ENCODE assay signal across 8 mouse cellular contexts in the genomic region with DNA sequence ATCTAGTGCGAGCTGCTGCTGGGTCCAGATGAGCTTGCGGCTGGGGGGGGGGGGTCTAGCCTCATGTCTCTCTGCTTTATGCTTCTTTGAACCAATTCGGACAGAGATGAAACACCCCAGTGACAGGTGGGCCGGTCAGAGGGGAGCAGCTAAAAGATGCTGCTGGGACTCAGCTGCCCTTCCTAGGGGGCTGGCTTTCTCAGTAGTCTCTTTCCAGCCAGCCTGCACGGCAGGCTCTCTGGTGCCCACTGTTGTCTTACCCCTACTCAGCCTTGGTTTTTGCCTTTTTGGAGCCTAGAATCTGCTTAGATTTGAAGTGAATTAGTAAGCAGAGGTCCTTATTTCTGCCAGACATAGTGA.
A peak's percentile ranks its signal among the peaks of the same experiment; 100 is the strongest.
DNase-seq lines count a peak whose midpoint lies in the region; ATAC-seq and TF ChIP-seq lines count a peak whose summit lies in the region.
"Had no signal": no experiment of that assay in that cellular context is flagged by ENCODE, and none has a peak within 500 bp of the region (broad histone marks: within the 10 kb centered on the region; RNA-seq: fewer than 3 reads in every experiment).

No protein-coding gene starts in this region.

- peaks cover 4% of the 10 kb centered on the region; the same call in 1 of the 2 replicates for H3K4me1 ChIP-seq in liver, adult 2 months (ENCODE audit: control insufficient read depth, insufficient read depth, low read length)
- H3K4me1 ChIP-seq in liver, embryonic 11.5 days (replicated peaks; ENCODE audit: control insufficient read depth, insufficient read depth, low read length) = peaks cover 24% of the 10 kb centered on the region
- peaks cover 24% of the 10 kb centered on the region for H3K4me1 ChIP-seq in forebrain, embryonic 12.5 days
- peaks cover 22% of the 10 kb centered on the region for H3K4me1 ChIP-seq in hindbrain, embryonic 14.5 days (replicated peaks; ENCODE audit: control insufficient read depth, insufficient read depth, low read length)
- H3K4me1 ChIP-seq in midbrain, postnatal 0 days (ENCODE audit: insufficient read depth, low read length) = peaks cover 13% of the 10 kb centered on the region

- H3K4me3 ChIP-seq in liver, adult 2 months (ENCODE audit: insufficient read depth, low read depth, low read length) = no peak overlapping the region
- H3K4me3 ChIP-seq in liver, embryonic 11.5 days (ENCODE audit: low read depth, low read length) = no peak overlapping the region
- H3K4me3 ChIP-seq in forebrain, embryonic 12.5 days (replicated peaks) = no peak overlapping the region
- no peak overlapping the region for H3K4me3 ChIP-seq in hindbrain, embryonic 14.5 days (replicated peaks; ENCODE audit: low read length)
- H3K4me3 ChIP-seq in midbrain, postnatal 0 days (ENCODE audit: low read depth, low read length) = no peak overlapping the region

- WGBS in liver, adult 2 months = 69% methylated on average over 5 of the region's 5 CpGs
- 70% methylated on average over 5 of the region's 5 CpGs for WGBS in liver, embryonic 11.5 days
- 31% methylated on average over 5 of the region's 5 CpGs for WGBS in forebrain, embryonic 12.5 days
- 11% methylated on average over 5 of the region's 5 CpGs for WGBS in hindbrain, embryonic 14.5 days
- WGBS in midbrain, postnatal 0 days = 11% methylated on average over 5 of the region's 5 CpGs

- no peaks in the 10 kb centered on the region for H3K36me3 ChIP-seq in liver, adult 2 months (ENCODE audit: control insufficient read depth, insufficient read depth, low read length)
- H3K36me3 ChIP-seq in liver, embryonic 11.5 days (ENCODE audit: control insufficient read depth, insufficient read depth, low read length) = no peaks in the 10 kb centered on the region
- no peaks in the 10 kb centered on the region for H3K36me3 ChIP-seq in forebrain, embryonic 12.5 days (replicated peaks)
- H3K36me3 ChIP-seq in hindbrain, embryonic 14.5 days (replicated peaks; ENCODE audit: control insufficient read depth, insufficient read depth) = no peaks in the 10 kb centered on the region
- H3K36me3 ChIP-seq in midbrain, postnatal 0 days (ENCODE audit: insufficient read depth, low read length) = no peaks in the 10 kb centered on the region

- no peaks in the 10 kb centered on the region for H3K9me3 ChIP-seq in liver, embryonic 11.5 days (ENCODE audit: control insufficient read depth, low read length)
- no peaks in the 10 kb centered on the region for H3K9me3 ChIP-seq in forebrain, embryonic 12.5 days
- H3K9me3 ChIP-seq in hindbrain, embryonic 14.5 days (ENCODE audit: control insufficient read depth, low read length) = no peaks in the 10 kb centered on the region
- no peaks in the 10 kb centered on the region for H3K9me3 ChIP-seq in midbrain, postnatal 0 days (ENCODE audit: low read length)

- no peak overlapping the region for H3K9ac ChIP-seq in liver, adult 2 months (ENCODE audit: low read depth, low read length)
- H3K9ac ChIP-seq in liver, embryonic 11.5 days (ENCODE audit: low read depth, low read length) = no peak overlapping the region
- no peak overlapping the region for H3K9ac ChIP-seq in forebrain, embryonic 12.5 days
- H3K9ac ChIP-seq in hindbrain, embryonic 14.5 days = no peak overlapping the region; the same call in 1 of the 2 replicates
- H3K9ac ChIP-seq in midbrain, postnatal 0 days (replicated peaks; ENCODE audit: low read length, poor library complexity, severe bottlenecking) = no peak overlapping the region

- H3K27me3 ChIP-seq in liver, adult 2 months (ENCODE audit: control insufficient read depth, insufficient read depth, low read length) = no peaks in the 10 kb centered on the region
- no peaks in the 10 kb centered on the region for H3K27me3 ChIP-seq in liver, embryonic 11.5 days (replicated peaks; ENCODE audit: control insufficient read depth, insufficient read depth, low read length)
- H3K27me3 ChIP-seq in forebrain, embryonic 12.5 days = no peaks in the 10 kb centered on the region
- no peaks in the 10 kb centered on the region for H3K27me3 ChIP-seq in hindbrain, embryonic 14.5 days (ENCODE audit: control insufficient read depth, insufficient read depth, low read length)
- no peaks in the 10 kb centered on the region for H3K27me3 ChIP-seq in midbrain, postnatal 0 days (ENCODE audit: insufficient read depth, low read length)
- H3K27me3 ChIP-seq: Patski had no signal

- no peaks in the 10 kb centered on the region for H3K79me2 ChIP-seq in liver, adult 2 months (ENCODE audit: control insufficient read depth, insufficient read depth, low read length)

- no peak for ATAC-seq in liver, embryonic 11.5 days (replicated peaks; ENCODE audit: low FRiP score)
- ATAC-seq in forebrain, embryonic 12.5 days (ENCODE audit: low FRiP score) = 0 out of 2 replicates have a peak, but pooled peaks have one; percentile 17
- ATAC-seq in hindbrain, embryonic 14.5 days (ENCODE audit: low FRiP score) = peak; percentile 44
- ATAC-seq in midbrain, postnatal 0 days (ENCODE audit: low FRiP score) = peak; percentile 39; the same call in 1 of the 2 replicates

- TF ChIP-seq CTCF in liver, adult 2 months (IDR thresholded peaks at IDR 0.05; ENCODE audit: low read depth, low read length) = no peak
- no peak for TF ChIP-seq CTCF in midbrain, postnatal 0 days (IDR thresholded peaks at IDR 0.05)

- H3K4me2 ChIP-seq in liver, embryonic 11.5 days = no peak overlapping the region
- H3K4me2 ChIP-seq in forebrain, embryonic 12.5 days = no peak overlapping the region
- H3K4me2 ChIP-seq in hindbrain, embryonic 14.5 days (replicated peaks) = peak overlapping the region; percentile 26; the same call in 1 of the 2 replicates
- no peak overlapping the region for H3K4me2 ChIP-seq in midbrain, postnatal 0 days (ENCODE audit: low read depth, low read length, poor library complexity, severe bottlenecking)

- no peak for TF ChIP-seq POLR2A in liver, adult 2 months (IDR thresholded peaks at IDR 0.05; ENCODE audit: extremely low read depth, insufficient read depth, low read length)

- 0 out of 2 replicates have a peak overlapping the region, but pooled peaks have one; percentile 32 for H3K27ac ChIP-seq in liver, adult 2 months (replicated peaks; ENCODE audit: insufficient read depth, low read depth, low read length)
- H3K27ac ChIP-seq in liver, embryonic 11.5 days (ENCODE audit: low read depth, low read length) = no peak overlapping the region
- peak overlapping the region; percentile 69; the same call in 1 of the 2 replicates for H3K27ac ChIP-seq in forebrain, embryonic 12.5 days
- H3K27ac ChIP-seq in hindbrain, embryonic 14.5 days = peak overlapping the region; percentile 75
- H3K27ac ChIP-seq in midbrain, postnatal 0 days (ENCODE audit: low read depth, low read length) = peak overlapping the region; percentile 43; the same call in 1 of the 2 replicates

- no peak for DNase-seq in liver, adult 2 months (ENCODE audit: extremely low read depth, low read depth, low spot score)
- no peak for DNase-seq in liver, embryonic 11.5 days (ENCODE audit: low spot score)
- no peak for DNase-seq in hindbrain, embryonic 14.5 days (ENCODE audit: low spot score)
- no peak for DNase-seq in midbrain, postnatal 0 days (ENCODE audit: low spot score)
- no peak for DNase-seq in ovary, postnatal 14 days (ENCODE audit: low spot score)
- no peak for DNase-seq in ovary, postnatal 36 days (ENCODE audit: low spot score)
